Mouse (Mus musculus) mouse trophoblast stem cell (cell line): Measurements from ENCODE around the gene Gm44596.

ENCODE experiments used
- in situ Hi-C, 2 experiments: fragments of 300-500 bp; cut with MseI, MboI; formaldehyde crosslinking; loops; 2 replicates in 1 of 2; 3 replicates in 1 of 2; pipeline ENCODE4 v1.15.1; 2025

The Gm44596 gene

GRCm38 (mm10) chr6:128427571-128427970 lies 52.3 kb downstream of the Gm44596 start:
- in situ Hi-C loops, result no loop called here

- in situ Hi-C loops, result no loop called here
Observed at GRCm38 (mm10) chr6:128429300-128429699, 54.0 kb downstream of the Gm44596 start.

- in situ Hi-C loops, result no loop called here
Observed at GRCm38 (mm10) chr6:128429826-128430225, 54.5 kb downstream of the Gm44596 start.

GRCm38 (mm10) chr6:128432356-128432915 lies 57.1 kb downstream of the Gm44596 start:
- in situ Hi-C loops, result no loop called here

- in situ Hi-C loops, result no loop called here
Observed at GRCm38 (mm10) chr6:128433566-128433965, 58.3 kb downstream of the Gm44596 start.

- in situ Hi-C loops, result no loop called here
Observed at GRCm38 (mm10) chr6:128435474-128435873, 60.2 kb downstream of the Gm44596 start.

- in situ Hi-C loops, result no loop called here
Observed at GRCm38 (mm10) chr6:128436356-128437005, 61.2 kb downstream of the Gm44596 start.

- in situ Hi-C loops, result no loop called here
Observed at GRCm38 (mm10) chr6:128437288-128437687, 62.0 kb downstream of the Gm44596 start.

GRCm38 (mm10) chr6:128437731-128438316 lies 62.5 kb downstream of the Gm44596 start:
- in situ Hi-C loops, result no loop called here

- in situ Hi-C loops, result no loop called here
Observed at GRCm38 (mm10) chr6:128438317-128438870, 63.1 kb downstream of the Gm44596 start, which contains the start of gene Fkbp4. TSS of gene Fkbp4 (minus strand) at chr6:128438677.

GRCm38 (mm10) chr6:128438871-128439341 lies 63.6 kb downstream of the Gm44596 start:
- in situ Hi-C loops, result no loop called here

GRCm38 (mm10) chr6:128440238-128440637 lies 64.9 kb downstream of the Gm44596 start:
- in situ Hi-C loops, result no loop called here

GRCm38 (mm10) chr6:128445761-128446535 lies 70.6 kb downstream of the Gm44596 start:
- in situ Hi-C loops, result no loop called here

GRCm38 (mm10) chr6:128447063-128447462 lies 71.8 kb downstream of the Gm44596 start:
- in situ Hi-C loops, result no loop called here

GRCm38 (mm10) chr6:128455835-128456605 lies 80.7 kb downstream of the Gm44596 start:
- in situ Hi-C loops, result no loop called here
